Mouse (Mus musculus) midbrain, embryonic 16.5 days (tissue): ENCODE measurements at regions not wholly inside any gene's neighbourhood (a gene's known extent, or its start where the extent isn't known, plus 50 kb on each side); places are given as distances from the start of the nearest gene placed in this dataset.

Source experiments
- ATAC-seq: fragments of 200-750 bp; cut with Nextera tagmentation; 2 replicates; pipeline ENCODE4 v1.8.0; 2017; ENCODE audit warnings: moderate TSS enrichment
- H3K27ac ChIP-seq: fragments of 300-500 bp; sonication (generic); 2 replicates; pipeline ENCODE4 v1.5.1; 2014; ENCODE audit warnings: mild to moderate bottlenecking, low read length, mixed read lengths
- H3K27me3 ChIP-seq: fragments of 300-500 bp; sonication (generic); 2 replicates; pipeline ENCODE4 v1.6.1; 2014; ENCODE audit warnings: low read depth, low read length, mixed read lengths; ENCODE audit not compliant: control insufficient read depth, insufficient read depth
- H3K36me3 ChIP-seq: fragments of 300-500 bp; sonication (generic); 2 replicates; pipeline ENCODE4 v1.6.1; 2014; ENCODE audit warnings: mild to moderate bottlenecking, low read length, moderate library complexity, mixed read lengths; ENCODE audit not compliant: control insufficient read depth, insufficient read depth
- H3K4me1 ChIP-seq: fragments of 300-500 bp; sonication (generic); 2 replicates; pipeline ENCODE4 v1.6.1; 2014; ENCODE audit warnings: mild to moderate bottlenecking, low read length, mixed read lengths; ENCODE audit not compliant: control insufficient read depth, insufficient read depth
- H3K4me2 ChIP-seq: fragments of 300-500 bp; sonication (generic); 2 replicates; pipeline ENCODE4 v1.6.1; 2014; ENCODE audit warnings: mild to moderate bottlenecking, low read length, mixed read lengths
- H3K4me3 ChIP-seq: fragments of 300-500 bp; sonication (generic); 2 replicates; pipeline ENCODE4 v1.5.1; 2014; ENCODE audit warnings: low read depth, mild to moderate bottlenecking, low read length, moderate library complexity, mixed read lengths
- H3K9ac ChIP-seq: fragments of 300-500 bp; sonication (generic); 2 replicates; pipeline ENCODE4 v1.6.1; 2014; ENCODE audit warnings: low read depth, low read length, mixed read lengths
- H3K9me3 ChIP-seq: fragments of 300-500 bp; sonication (generic); replicated peaks from 2 replicates; pipeline ENCODE4 v1.6.1; 2014; ENCODE audit warnings: mild to moderate bottlenecking, low read length, mixed read lengths; ENCODE audit not compliant: control insufficient read depth, poor library complexity, severe bottlenecking
- WGBS: fragments of 180-500 bp; shearing (Covaris S2); extraction: QIAGEN DNeasy Blood & Tissue Kit; methylation state at CpG from one replicate; pipeline ENCODE4 v1.1.7; 2014; 5-methylcytosine and 5-hydroxymethylcytosine counted together

- ATAC-seq, result no peak
- no peaks in the 10 kb centered on the region for H3K36me3 ChIP-seq
- H3K27me3 ChIP-seq, result no peaks in the 10 kb centered on the region
- H3K27ac ChIP-seq, result no peak overlapping the region
- H3K9me3 ChIP-seq, result no peaks in the 10 kb centered on the region
- no peaks in the 10 kb centered on the region for H3K4me1 ChIP-seq
- no peak overlapping the region for H3K4me3 ChIP-seq
- H3K9ac ChIP-seq, result no peak overlapping the region
- H3K4me2 ChIP-seq, result no peak overlapping the region
Observed at GRCm38 (mm10) chr8:67018242-67018641, 158.2 kb downstream of the Naf1 start.

- WGBS, result 61% methylated on average over 2 of the region's 2 CpGs
- no peak for ATAC-seq
- Histone ChIP-seq H3K9me3 (no peaks in the 10 kb centered on the region), H3K27me3 (no peaks in the 10 kb centered on the region), H3K36me3 (no peaks in the 10 kb centered on the region), H3K4me1 (no peaks in the 10 kb centered on the region), H3K4me2 (no peak overlapping the region), H3K27ac (no peak overlapping the region), H3K4me3 (no peak overlapping the region), H3K9ac (no peak overlapping the region)
Observed at GRCm38 (mm10) chr8:67032856-67033255, 172.8 kb downstream of the Naf1 start.

GRCm38 (mm10) chr8:67061506-67061905, 201.5 kb downstream of the Naf1 start:
- Histone ChIP-seq H3K4me2 (no peak overlapping the region), H3K36me3 (no peaks in the 10 kb centered on the region), H3K27ac (no peak overlapping the region), H3K9me3 (no peaks in the 10 kb centered on the region), H3K9ac (no peak overlapping the region), H3K4me1 (no peaks in the 10 kb centered on the region), H3K4me3 (no peak overlapping the region), H3K27me3 (no peaks in the 10 kb centered on the region)
- ATAC-seq, result no peak
- 84% methylated on average over 2 of the region's 2 CpGs for WGBS

- Histone ChIP-seq H3K27ac (no peak overlapping the region), H3K27me3 (no peaks in the 10 kb centered on the region), H3K4me2 (no peak overlapping the region), H3K36me3 (no peaks in the 10 kb centered on the region), H3K4me1 (no peaks in the 10 kb centered on the region), H3K9me3 (0 out of 2 replicates have a peak, but pooled peaks cover 3% of the 10 kb centered on the region), H3K9ac (no peak overlapping the region), H3K4me3 (no peak overlapping the region)
- ATAC-seq, result no peak
- 89% methylated on average over 3 of the region's 3 CpGs for WGBS
Observed at GRCm38 (mm10) chr8:67068036-67068721, 208.2 kb downstream of the Naf1 start.

GRCm38 (mm10) chr8:67086215-67087010, 226.4 kb downstream of the Naf1 start:
- Histone ChIP-seq H3K36me3 (no peaks in the 10 kb centered on the region), H3K9me3 (no peaks in the 10 kb centered on the region), H3K27ac (no peak overlapping the region), H3K4me1 (no peaks in the 10 kb centered on the region), H3K4me3 (no peak overlapping the region), H3K9ac (no peak overlapping the region), H3K27me3 (no peaks in the 10 kb centered on the region), H3K4me2 (no peak overlapping the region)
- ATAC-seq, result 0 out of 2 replicates have a peak, but pooled peaks have one; percentile 28
- 8% methylated on average over 1 of the region's 1 CpGs for WGBS
